Mouse (Mus musculus) hindbrain, embryonic 13.5 days (tissue): ENCODE data around the gene Fanci. TPM values are rescaled to one million over a fixed set of nuclear protein-coding genes. Genes with fewer than 3 reads are reported as not detected.

ENCODE experiments used
- ATAC-seq: fragments of 200-750 bp; cut with Nextera tagmentation; 2 replicates; pipeline ENCODE4 v1.8.0; 2017; ENCODE audit warnings: moderate TSS enrichment; ENCODE audit not compliant: low FRiP score
- H3K27ac ChIP-seq: fragments of 300-500 bp; sonication (generic); 2 replicates; pipeline ENCODE4 v1.5.1; 2015; ENCODE audit warnings: inconsistent platforms, mild to moderate bottlenecking, moderate library complexity
- H3K27me3 ChIP-seq: fragments of 300-500 bp; sonication (generic); 2 replicates; pipeline ENCODE4 v1.6.1; 2015; ENCODE audit warnings: mild to moderate bottlenecking, inconsistent platforms
- H3K36me3 ChIP-seq: fragments of 300-500 bp; sonication (generic); 2 replicates; pipeline ENCODE4 v1.6.1; 2015; ENCODE audit warnings: mild to moderate bottlenecking, inconsistent platforms
- H3K4me1 ChIP-seq: fragments of 300-500 bp; sonication (generic); replicated peaks from 2 replicates; pipeline ENCODE4 v1.6.1; 2015; ENCODE audit warnings: inconsistent platforms
- H3K4me2 ChIP-seq: fragments of 300-500 bp; sonication (generic); 2 replicates; pipeline ENCODE4 v1.6.1; 2015; ENCODE audit warnings: inconsistent platforms, mild to moderate bottlenecking, moderate library complexity
- H3K4me3 ChIP-seq: fragments of 300-500 bp; sonication (generic); 2 replicates; pipeline ENCODE4 v1.5.1; 2015; ENCODE audit warnings: mild to moderate bottlenecking, inconsistent platforms
- H3K9ac ChIP-seq: fragments of 300-500 bp; sonication (generic); 2 replicates; pipeline ENCODE4 v1.6.1; 2015; ENCODE audit warnings: mild to moderate bottlenecking, inconsistent platforms
- H3K9me3 ChIP-seq: fragments of 300-500 bp; sonication (generic); 2 replicates; pipeline ENCODE4 v1.6.1; 2016; ENCODE audit warnings: inconsistent platforms
- WGBS: fragments of 180-500 bp; shearing (Covaris S2); methylation state at CpG from one replicate; pipeline ENCODE4 v1.1.7; 2015; 5-methylcytosine and 5-hydroxymethylcytosine counted together
- polyA plus RNA-seq: library from polyadenylated mRNA; unstranded; fragments of >200 nt; fragmentation: Nextera tagmentation; extraction: Ambion mirVana; gene quantifications from 2 replicates; pipeline ENCODE4 v1.2.1, GENCODE M21; 2015

The Fanci gene
- polyA plus RNA-seq, 1 experiment from 2014 or later: 3.2 TPM

GRCm38 (mm10) chr7:79467951-79468350 lies 76.2 kb downstream of the Fanci start:
- no peak for ATAC-seq
- peaks cover 5% of the 10 kb centered on the region for H3K36me3 ChIP-seq
- H3K9ac ChIP-seq: no peak overlapping the region; the same call in 1 of the 2 replicates
- H3K27me3 ChIP-seq: peaks cover 11% of the 10 kb centered on the region
- no peaks in the 10 kb centered on the region for H3K9me3 ChIP-seq
- H3K4me2 ChIP-seq: peak overlapping the region; percentile 82
- 4% methylated on average over 3 of the region's 6 CpGs for WGBS
- H3K4me3 ChIP-seq: no peak overlapping the region
- H3K4me1 ChIP-seq: peaks cover 36% of the 10 kb centered on the region
- no peak overlapping the region for H3K27ac ChIP-seq

DNA sequence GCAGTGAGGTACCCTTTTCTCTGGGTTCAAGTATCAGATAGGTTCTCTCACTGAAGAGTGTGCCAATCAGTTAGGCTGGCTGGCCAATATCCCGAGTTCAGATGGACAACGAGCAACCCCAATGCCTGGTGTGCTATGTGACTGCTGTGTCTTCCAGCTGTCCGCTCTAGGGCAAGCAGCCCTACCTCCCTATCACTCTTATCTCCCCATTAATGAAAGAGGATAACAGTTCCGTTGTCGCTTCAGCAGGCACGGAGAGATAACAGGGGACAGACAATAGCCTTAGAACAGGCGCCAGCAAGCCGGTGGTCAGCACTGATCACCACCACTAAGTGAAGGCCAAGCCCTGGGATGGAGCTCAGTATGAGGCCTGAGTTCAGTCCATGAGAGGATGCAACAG lies 77.3 kb downstream of the Fanci start:
- Histone ChIP-seq H3K27ac (no peak overlapping the region), H3K9me3 (no peaks in the 10 kb centered on the region), H3K27me3 (peaks cover 11% of the 10 kb centered on the region), H3K9ac (no peak overlapping the region), H3K4me1 (peaks cover 29% of the 10 kb centered on the region), H3K4me2 (no peak overlapping the region), H3K4me3 (no peak overlapping the region), H3K36me3 (no peaks in the 10 kb centered on the region)
- WGBS: 63% methylated on average over 8 of the region's 8 CpGs
- ATAC-seq: no peak

DNA sequence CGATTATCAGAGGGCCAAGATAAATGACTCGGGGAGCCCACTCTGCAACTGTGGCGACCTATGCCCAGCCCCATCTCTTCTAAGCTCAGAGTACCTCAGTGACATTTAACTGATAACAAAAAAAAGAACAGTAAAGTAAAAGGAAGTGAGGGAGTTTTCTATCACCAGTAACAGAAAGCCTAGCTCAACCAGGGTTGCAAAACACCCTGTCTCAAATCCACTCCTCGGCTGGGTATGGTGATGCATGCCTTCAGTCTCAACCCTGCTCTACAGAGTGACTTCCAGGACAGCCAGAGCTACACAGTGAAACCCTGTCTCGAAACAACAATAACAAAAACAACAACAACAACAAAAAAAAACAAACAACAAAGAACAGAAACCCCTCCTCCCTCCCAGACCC lies 78.0 kb downstream of the Fanci start:
- peaks cover 22% of the 10 kb centered on the region for H3K4me1 ChIP-seq
- no peak for ATAC-seq
- no peak overlapping the region for H3K27ac ChIP-seq
- 77% methylated on average over 5 of the region's 5 CpGs for WGBS
- no peak overlapping the region for H3K9ac ChIP-seq
- no peaks in the 10 kb centered on the region for H3K9me3 ChIP-seq
- no peak overlapping the region for H3K4me2 ChIP-seq
- no peaks in the 10 kb centered on the region for H3K36me3 ChIP-seq
- peaks cover 6% of the 10 kb centered on the region for H3K27me3 ChIP-seq
- no peak overlapping the region for H3K4me3 ChIP-seq

DNA sequence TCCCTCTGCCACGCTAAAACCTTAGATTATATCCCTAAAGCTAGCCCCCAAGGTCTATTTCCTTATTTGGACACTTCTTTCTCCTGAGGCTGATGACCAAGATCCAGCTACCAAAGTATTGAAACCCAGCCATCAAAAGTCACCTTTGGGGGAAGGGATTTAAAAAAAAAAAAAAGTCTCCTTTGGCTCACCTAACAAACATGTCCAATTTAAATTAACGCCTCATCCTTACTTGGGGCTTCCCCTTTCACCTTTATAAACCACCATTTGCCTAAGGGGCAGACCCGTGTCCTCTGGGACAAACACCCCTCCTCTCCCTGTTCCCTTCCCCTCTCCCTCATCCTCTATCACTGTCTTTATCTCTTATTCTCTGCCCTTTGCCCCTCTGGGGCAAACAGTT lies 79.0 kb downstream of the Fanci start:
- no peak overlapping the region for H3K27ac ChIP-seq
- H3K9me3 ChIP-seq: no peaks in the 10 kb centered on the region
- no peak overlapping the region for H3K4me2 ChIP-seq
- no peaks in the 10 kb centered on the region for H3K36me3 ChIP-seq
- peaks cover 15% of the 10 kb centered on the region for H3K4me1 ChIP-seq
- no peak overlapping the region for H3K9ac ChIP-seq
- WGBS: 65% methylated on average over 3 of the region's 3 CpGs
- no peak overlapping the region for H3K4me3 ChIP-seq
- H3K27me3 ChIP-seq: peaks cover 6% of the 10 kb centered on the region
- no peak for ATAC-seq

DNA sequence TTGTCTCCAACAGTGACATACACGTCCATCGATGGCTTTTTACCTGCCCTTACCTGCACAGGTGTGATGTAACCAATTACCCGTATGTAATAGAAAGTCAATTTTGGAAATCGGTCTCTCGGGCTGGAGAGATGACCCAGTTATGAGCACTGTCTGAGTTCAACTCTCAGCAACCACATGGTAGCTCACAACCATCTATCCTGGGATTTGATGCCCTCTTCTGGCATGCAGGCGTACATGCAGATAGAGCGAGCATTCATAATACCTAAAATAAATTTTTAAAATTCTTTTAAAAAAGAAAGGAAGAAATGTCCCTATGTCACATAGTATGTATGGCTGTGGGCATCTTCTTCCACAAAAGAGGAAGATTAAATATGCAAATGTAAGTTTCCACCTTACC lies 79.7 kb downstream of the Fanci start:
- Histone ChIP-seq H3K4me3 (no peak overlapping the region), H3K27ac (no peak overlapping the region), H3K9ac (no peak overlapping the region), H3K27me3 (peaks cover 6% of the 10 kb centered on the region), H3K36me3 (no peaks in the 10 kb centered on the region), H3K4me1 (peaks cover 15% of the 10 kb centered on the region), H3K4me2 (no peak overlapping the region), H3K9me3 (no peaks in the 10 kb centered on the region)
- ATAC-seq: no peak
- WGBS: 70% methylated on average over 7 of the region's 7 CpGs

DNA sequence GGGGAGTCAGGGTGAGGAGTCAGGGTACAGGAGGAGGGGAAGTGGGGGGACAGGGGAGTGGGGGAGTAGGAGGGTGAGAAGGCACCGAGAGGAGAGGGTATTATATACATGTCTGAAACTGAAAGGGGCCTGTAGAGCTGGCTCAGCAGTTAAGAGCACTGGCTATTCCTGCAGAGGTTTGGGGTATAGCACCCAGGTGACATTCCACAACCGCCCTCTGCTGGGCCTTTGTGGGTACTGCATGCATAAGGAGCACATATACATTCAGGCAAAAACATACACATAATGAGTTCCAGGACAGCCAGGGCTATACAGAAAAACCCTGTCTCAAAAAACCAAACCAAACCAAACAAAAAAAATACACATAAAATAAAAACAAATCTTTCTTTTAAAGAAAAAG lies 81.1 kb downstream of the Fanci start:
- Histone ChIP-seq H3K27me3 (peaks cover 6% of the 10 kb centered on the region), H3K4me2 (no peak overlapping the region), H3K4me1 (peaks cover 5% of the 10 kb centered on the region; the same call in 1 of the 2 replicates), H3K36me3 (no peaks in the 10 kb centered on the region), H3K9ac (no peak overlapping the region), H3K9me3 (no peaks in the 10 kb centered on the region), H3K4me3 (no peak overlapping the region), H3K27ac (no peak overlapping the region)
- ATAC-seq: no peak
- 55% methylated on average over 2 of the region's 2 CpGs for WGBS

DNA sequence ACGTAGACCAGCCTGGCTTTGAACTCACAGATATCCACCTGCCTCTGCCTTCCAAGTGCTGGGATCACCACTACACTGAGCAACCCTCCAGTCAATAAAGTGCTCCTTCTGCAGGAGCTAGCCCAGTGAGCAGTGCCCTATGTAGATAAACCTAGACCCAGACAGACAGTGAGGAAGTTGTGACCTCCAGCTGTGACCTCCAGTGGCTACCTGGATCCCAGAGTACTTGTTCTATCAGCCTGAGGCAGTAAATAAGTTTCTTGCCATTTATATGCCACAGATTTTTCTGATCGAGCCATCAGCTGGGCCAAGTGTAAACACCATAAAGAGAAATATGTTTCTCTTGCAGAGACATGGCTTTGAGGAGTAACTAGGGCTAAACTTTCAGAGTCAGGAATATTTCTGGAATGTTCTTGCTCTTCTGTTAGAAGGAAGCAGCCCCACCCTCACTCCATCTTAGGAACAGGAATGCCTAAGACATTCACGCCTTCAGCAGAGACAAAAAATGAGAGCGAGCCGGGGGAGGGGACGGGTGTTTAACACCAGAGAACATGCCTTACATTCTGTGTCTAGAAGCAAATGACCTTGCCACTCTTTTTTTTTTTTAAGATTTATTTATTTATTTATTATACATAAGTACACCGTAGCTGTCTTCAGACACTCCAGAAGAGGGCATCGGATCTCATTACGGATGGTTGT lies 81.9 kb downstream of the Fanci start:
- Histone ChIP-seq H3K9ac (no peak overlapping the region), H3K27me3 (peaks cover 2% of the 10 kb centered on the region), H3K4me1 (no peaks in the 10 kb centered on the region), H3K9me3 (no peaks in the 10 kb centered on the region), H3K36me3 (no peaks in the 10 kb centered on the region), H3K4me2 (no peak overlapping the region), H3K4me3 (no peak overlapping the region), H3K27ac (no peak overlapping the region)
- no peak for ATAC-seq
- 89% methylated on average over 9 of the region's 9 CpGs for WGBS

- Histone ChIP-seq H3K36me3 (no peaks in the 10 kb centered on the region), H3K27ac (no peak overlapping the region), H3K9ac (no peak overlapping the region), H3K4me3 (no peak overlapping the region), H3K27me3 (no peaks in the 10 kb centered on the region), H3K4me2 (no peak overlapping the region), H3K9me3 (no peaks in the 10 kb centered on the region), H3K4me1 (no peaks in the 10 kb centered on the region)
- ATAC-seq: no peak
- WGBS: 81% methylated on average over 5 of the region's 5 CpGs
Observed at GRCm38 (mm10) chr7:79474831-79475399, 83.2 kb downstream of the Fanci start.

- H3K4me1 ChIP-seq: no peaks in the 10 kb centered on the region
- no peak overlapping the region for H3K9ac ChIP-seq
- no peaks in the 10 kb centered on the region for H3K9me3 ChIP-seq
- no peak overlapping the region for H3K4me3 ChIP-seq
- 0 out of 2 replicates have a peak, but pooled peaks cover 6% of the 10 kb centered on the region for H3K27me3 ChIP-seq
- H3K4me2 ChIP-seq: no peak overlapping the region
- 57% methylated on average over 10 of the region's 10 CpGs for WGBS
- no peak overlapping the region for H3K27ac ChIP-seq
- H3K36me3 ChIP-seq: no peaks in the 10 kb centered on the region
- no peak for ATAC-seq
Observed at GRCm38 (mm10) chr7:79486528-79486927, 94.8 kb downstream of the Fanci start.

DNA sequence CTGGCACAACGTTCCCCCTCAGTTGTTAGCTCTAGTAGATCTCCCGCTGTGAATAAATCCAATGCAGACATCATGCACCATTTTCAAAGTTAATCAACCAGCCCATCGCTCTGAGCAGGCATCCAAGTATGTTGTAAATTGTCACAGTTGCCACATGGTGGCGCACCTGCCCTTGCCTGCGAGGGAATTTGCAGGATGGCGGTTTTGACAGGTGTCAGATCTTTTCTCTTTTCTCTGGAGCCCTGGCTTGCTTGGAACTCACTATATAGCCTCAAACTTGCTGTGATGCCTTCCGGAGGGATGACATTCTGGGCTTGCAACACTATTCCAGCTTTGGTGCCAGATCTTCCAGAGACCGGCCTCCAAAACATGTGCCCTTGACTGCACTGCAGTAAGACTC lies 102.2 kb downstream of the Fanci start:
- ATAC-seq: no peak; the same call in 1 of the 2 replicates
- H3K27me3 ChIP-seq: peaks cover 22% of the 10 kb centered on the region
- H3K4me2 ChIP-seq: no peak overlapping the region
- H3K9me3 ChIP-seq: no peaks in the 10 kb centered on the region
- H3K36me3 ChIP-seq: no peaks in the 10 kb centered on the region
- no peak overlapping the region for H3K9ac ChIP-seq
- H3K27ac ChIP-seq: no peak overlapping the region
- H3K4me1 ChIP-seq: peaks cover 30% of the 10 kb centered on the region
- 8% methylated on average over 8 of the region's 8 CpGs for WGBS
- no peak overlapping the region for H3K4me3 ChIP-seq

DNA sequence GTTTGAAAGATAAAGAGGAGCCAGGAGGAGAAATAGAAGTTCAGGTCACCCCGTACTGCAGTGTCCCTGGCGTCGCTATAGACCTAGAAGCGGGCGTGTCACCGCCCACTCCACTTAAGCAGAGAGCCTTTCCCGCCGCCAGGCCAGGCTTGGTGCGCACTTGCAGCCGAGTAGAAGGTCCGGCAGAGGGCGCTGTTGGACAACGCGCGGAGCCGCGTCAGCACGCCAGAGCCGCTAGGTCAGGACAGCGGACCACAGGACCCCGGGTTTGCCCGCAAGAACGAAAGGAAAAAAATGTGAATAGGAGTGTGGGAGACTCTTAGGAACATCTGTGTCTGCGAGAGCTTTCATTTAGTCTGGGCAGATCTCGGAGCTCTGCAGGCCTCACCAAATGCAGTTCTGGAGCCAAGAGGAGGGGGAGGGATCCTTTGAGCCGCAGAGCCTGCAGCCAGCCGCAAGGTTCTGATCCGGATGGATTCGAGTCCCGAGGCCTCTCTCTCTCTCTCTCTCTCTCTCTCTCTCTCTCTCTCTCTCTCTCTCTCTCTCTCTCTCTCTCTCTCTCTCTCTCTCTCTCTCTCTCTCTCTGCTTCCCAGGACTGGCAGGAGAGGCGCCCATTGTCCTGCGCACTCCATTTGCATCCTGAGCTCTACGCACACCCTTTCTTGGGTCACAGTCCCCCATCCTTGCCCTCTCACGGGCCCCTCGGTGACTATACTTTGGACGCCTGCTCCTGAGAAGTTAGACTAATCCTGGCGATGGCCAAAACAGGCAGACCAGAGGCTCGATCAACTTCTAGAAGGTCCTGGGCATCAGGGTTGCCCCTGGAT lies 104.5 kb downstream of the Fanci start:
- 1% methylated on average over 38 of the region's 38 CpGs for WGBS
- H3K36me3 ChIP-seq: no peaks in the 10 kb centered on the region
- peak overlapping the region; percentile 37 for H3K4me3 ChIP-seq
- peak overlapping the region; percentile 99 for H3K27ac ChIP-seq
- H3K9me3 ChIP-seq: no peaks in the 10 kb centered on the region
- peaks cover 35% of the 10 kb centered on the region for H3K27me3 ChIP-seq
- ATAC-seq: peak; percentile 65
- peaks cover 34% of the 10 kb centered on the region for H3K4me1 ChIP-seq
- H3K4me2 ChIP-seq: peak overlapping the region; percentile 96
- H3K9ac ChIP-seq: peak overlapping the region; percentile 65

GRCm38 (mm10) chr7:79496816-79497328 lies 105.1 kb downstream of the Fanci start:
- Histone ChIP-seq H3K4me3 (peak overlapping the region; percentile 37), H3K27ac (peak overlapping the region; percentile 99), H3K9me3 (no peaks in the 10 kb centered on the region), H3K27me3 (peaks cover 38% of the 10 kb centered on the region), H3K36me3 (no peaks in the 10 kb centered on the region), H3K9ac (peak overlapping the region; percentile 65), H3K4me1 (peaks cover 37% of the 10 kb centered on the region), H3K4me2 (peak overlapping the region; percentile 96)
- 4% methylated on average over 9 of the region's 9 CpGs for WGBS
- no peak for ATAC-seq
